Mouse (Mus musculus) liver, embryonic 13.5 days (tissue): Measurements from ENCODE around the gene H2-Ke6. TPM values are rescaled to one million over a fixed set of nuclear protein-coding genes. Genes with fewer than 3 reads are reported as not detected.
A peak's percentile ranks its signal among the peaks of the same experiment; 100 is the strongest.
"Not testable (repeated sequence)": the region's sequence is repeated elsewhere in the genome, so short reads cannot be mapped to it uniquely, and the experiment has no call there.

Experiments used
- ATAC-seq: fragments of 200-750 bp; cut with Nextera tagmentation; 2 replicates; pipeline ENCODE4 v1.8.0; 2017; ENCODE audit warnings: low read depth, mild to moderate bottlenecking, moderate number of reproducible peaks, moderate library complexity
- DNase-seq: peaks from one replicate; pipeline ENCODE4 v3.0.0; 2022
- H3K27ac ChIP-seq: fragments of 300-500 bp; sonication (generic); 2 replicates; pipeline ENCODE4 v1.5.1; 2015; ENCODE audit warnings: moderate library complexity, mild to moderate bottlenecking, inconsistent platforms
- H3K27me3 ChIP-seq: fragments of 300-500 bp; sonication (generic); 2 replicates; pipeline ENCODE4 v1.6.1; 2015; ENCODE audit warnings: mild to moderate bottlenecking, inconsistent platforms
- H3K36me3 ChIP-seq: fragments of 300-500 bp; sonication (generic); 2 replicates; pipeline ENCODE4 v1.6.1; 2015; ENCODE audit warnings: mild to moderate bottlenecking, inconsistent platforms
- H3K4me1 ChIP-seq: fragments of 300-500 bp; sonication (generic); replicated peaks from 2 replicates; pipeline ENCODE4 v1.6.1; 2015; ENCODE audit warnings: inconsistent platforms
- H3K4me2 ChIP-seq: fragments of 300-500 bp; sonication (generic); 2 replicates; pipeline ENCODE4 v1.6.1; 2015; ENCODE audit warnings: inconsistent platforms, mild to moderate bottlenecking, moderate library complexity
- H3K4me3 ChIP-seq: fragments of 300-500 bp; sonication (generic); replicated peaks from 2 replicates; pipeline ENCODE4 v1.5.1; 2015; ENCODE audit warnings: mild to moderate bottlenecking, inconsistent platforms
- H3K9ac ChIP-seq: fragments of 300-500 bp; sonication (generic); 2 replicates; pipeline ENCODE4 v1.6.1; 2015; ENCODE audit warnings: mild to moderate bottlenecking, inconsistent platforms
- H3K9me3 ChIP-seq: fragments of 300-500 bp; sonication (generic); replicated peaks from 2 replicates; pipeline ENCODE4 v1.6.1; 2016; ENCODE audit warnings: inconsistent platforms
- WGBS: fragments of 180-500 bp; shearing (Covaris S2); methylation state at CpG from one replicate; pipeline ENCODE4 v1.1.7; 2015; ENCODE audit not compliant: insufficient replicate concordance; 5-methylcytosine and 5-hydroxymethylcytosine counted together
- polyA plus RNA-seq: library from polyadenylated mRNA; unstranded; fragments of >200 nt; fragmentation: Nextera tagmentation; extraction: Ambion mirVana; gene quantifications from 2 replicates; pipeline ENCODE4 v1.2.1, GENCODE M21; 2015

The H2-Ke6 gene
- polyA plus RNA-seq, 1 experiment from 2014 or later: 25.7 TPM

DNA sequence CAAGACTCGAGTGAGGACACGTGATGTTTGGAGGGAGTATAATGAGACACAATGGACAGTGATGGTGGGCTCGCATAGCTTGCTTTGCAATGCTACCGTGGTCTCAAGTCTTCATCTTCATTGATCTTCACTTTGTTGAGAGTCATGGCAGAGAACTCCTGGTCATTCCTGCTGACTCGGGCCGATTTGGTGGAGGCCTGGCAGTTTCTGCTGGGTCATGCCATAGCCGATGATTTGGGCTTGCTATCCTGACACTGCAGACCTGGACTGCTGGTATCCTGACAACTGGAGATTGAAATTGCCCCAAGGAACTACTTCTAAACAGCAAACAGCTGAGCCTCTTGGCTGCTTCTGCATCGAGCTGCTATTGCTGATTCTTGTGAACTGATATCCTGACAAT, 32.9 kb downstream of the H2-Ke6 start:
- ATAC-seq (no peak), DNase-seq (no peak)
- WGBS: 73% methylated on average over 8 of the region's 8 CpGs
- Histone ChIP-seq H3K9ac (no peak overlapping the region), H3K27me3 (peaks cover 13% of the 10 kb centered on the region), H3K36me3 (no peaks in the 10 kb centered on the region), H3K4me1 (peaks cover 12% of the 10 kb centered on the region), H3K9me3 (no peaks in the 10 kb centered on the region), H3K27ac (no peak overlapping the region), H3K4me3 (no peak overlapping the region), H3K4me2 (no peak overlapping the region)

- H3K4me1 ChIP-seq: no peaks in the 10 kb centered on the region
- ATAC-seq (0 out of 2 replicates have a peak, but pooled peaks have one; percentile 29), DNase-seq (peak; percentile 59)
- no peak overlapping the region for H3K4me2 ChIP-seq
- WGBS: 29% methylated on average over 10 of the region's 10 CpGs
- no peak overlapping the region for H3K27ac ChIP-seq
- no peak overlapping the region for H3K4me3 ChIP-seq
- no peak overlapping the region for H3K9ac ChIP-seq
- no peaks in the 10 kb centered on the region for H3K36me3 ChIP-seq
- H3K9me3 ChIP-seq: no peaks in the 10 kb centered on the region
- H3K27me3 ChIP-seq: 0 out of 2 replicates have a peak, but pooled peaks cover 2% of the 10 kb centered on the region
Observed at GRCm38 (mm10) chr17:33991788-33992664, 35.8 kb downstream of the H2-Ke6 start.

GRCm38 (mm10) chr17:33982136-33982535, 45.7 kb downstream of the H2-Ke6 start:
- not testable (repeated sequence) for ATAC-seq
- peak overlapping the region; percentile 65; the same call in 1 of the 2 replicates for H3K4me3 ChIP-seq

DNA sequence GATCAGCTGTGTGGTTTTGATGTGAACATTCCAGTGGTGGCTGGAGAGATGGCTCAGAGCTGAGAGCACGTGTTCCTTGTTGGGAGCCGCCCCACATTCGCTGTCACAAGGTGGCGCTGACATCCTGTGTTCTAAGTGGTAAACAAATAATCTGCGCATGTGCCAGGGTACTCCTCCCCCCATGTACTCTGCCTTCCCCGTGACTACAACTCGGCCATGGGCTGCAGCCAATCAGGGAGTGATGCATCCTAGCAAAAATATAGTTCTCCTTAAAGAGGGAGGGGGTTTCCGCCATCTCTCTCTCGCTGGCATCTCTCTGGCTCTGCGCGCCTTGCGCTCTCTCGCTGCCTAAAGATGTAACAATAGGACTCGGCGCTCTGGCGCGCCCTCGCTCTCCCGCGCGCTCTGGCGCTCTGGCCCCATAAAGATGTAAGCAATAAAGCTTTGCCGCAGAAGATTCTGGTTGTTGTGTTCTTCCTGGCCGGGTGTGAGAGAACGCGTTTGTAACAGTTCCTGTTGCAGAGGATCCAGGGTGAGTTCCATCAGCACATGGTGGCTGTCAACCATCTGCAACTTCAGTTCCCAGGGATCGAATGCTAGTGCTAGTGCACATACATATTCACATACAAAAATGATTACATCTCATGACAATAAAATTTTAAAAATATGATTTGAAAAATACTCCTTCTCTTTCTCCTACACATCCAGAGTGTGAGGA, 46.5 kb downstream of the H2-Ke6 start:
- H3K9me3 ChIP-seq, H3K36me3 ChIP-seq: not testable (repeated sequence)
- Histone ChIP-seq H3K9ac (peak overlapping the region; percentile 62), H3K4me1 (peaks cover 41% of the 10 kb centered on the region), H3K27me3 (peaks cover 38% of the 10 kb centered on the region), H3K27ac (peak overlapping the region; percentile 68), H3K4me2 (peak overlapping the region; percentile 80), H3K4me3 (peak overlapping the region; percentile 65)
- DNase-seq: peak; percentile 90
- WGBS: under 1% methylated on average over 27 of the region's 27 CpGs
- ATAC-seq: peak; percentile 74

More at GRCm38 (mm10) chr17:33982136-33982535, 45.7 kb downstream of the H2-Ke6 start:
- Histone ChIP-seq H3K4me1 (peaks cover 41% of the 10 kb centered on the region), H3K4me2 (peak overlapping the region; percentile 80), H3K27me3 (peaks cover 30% of the 10 kb centered on the region)
- peak; percentile 64 for DNase-seq
- H3K9me3 ChIP-seq, H3K9ac ChIP-seq, H3K27ac ChIP-seq, H3K36me3 ChIP-seq: not testable (repeated sequence)
- 5% methylated on average over 8 of the region's 8 CpGs for WGBS

GRCm38 (mm10) chr17:33980181-33981035, 47.5 kb downstream of the H2-Ke6 start:
- Histone ChIP-seq H3K9ac (peak overlapping the region; percentile 42), H3K4me2 (peak overlapping the region; percentile 80), H3K27ac (peak overlapping the region; percentile 59), H3K4me3 (peak overlapping the region; percentile 65; the same call in 1 of the 2 replicates), H3K36me3 (no peaks in the 10 kb centered on the region), H3K27me3 (peaks cover 41% of the 10 kb centered on the region), H3K4me1 (peaks cover 41% of the 10 kb centered on the region), H3K9me3 (no peaks in the 10 kb centered on the region)
- no peak for ATAC-seq
- no peak for DNase-seq
- WGBS: 70% methylated on average over 19 of the region's 19 CpGs

- peaks cover 41% of the 10 kb centered on the region for H3K4me1 ChIP-seq
- H3K4me2 ChIP-seq: peak overlapping the region; percentile 85; the same call in 1 of the 2 replicates
- WGBS: 56% methylated on average over 6 of the region's 6 CpGs
- H3K27me3 ChIP-seq: peaks cover 41% of the 10 kb centered on the region
- DNase-seq: no peak
- peak overlapping the region; percentile 62; the same call in 1 of the 2 replicates for H3K27ac ChIP-seq
- H3K4me3 ChIP-seq: no peak overlapping the region
- H3K36me3 ChIP-seq: no peaks in the 10 kb centered on the region
- no peak overlapping the region for H3K9ac ChIP-seq
- ATAC-seq: no peak
- H3K9me3 ChIP-seq: no peaks in the 10 kb centered on the region
Observed at GRCm38 (mm10) chr17:33979512-33980050, 48.3 kb downstream of the H2-Ke6 start.

GRCm38 (mm10) chr17:33978631-33979031, 49.2 kb downstream of the H2-Ke6 start:
- H3K4me1 ChIP-seq: peaks cover 44% of the 10 kb centered on the region
- ATAC-seq (peak; percentile 84), DNase-seq (peak; percentile 76)
- WGBS: under 1% methylated on average over 17 of the region's 17 CpGs
- no peaks in the 10 kb centered on the region for H3K9me3 ChIP-seq
- H3K9ac ChIP-seq: peak overlapping the region; percentile 61
- peak overlapping the region; percentile 62 for H3K4me3 ChIP-seq
- H3K27ac ChIP-seq: peak overlapping the region; percentile 62
- peak overlapping the region; percentile 85 for H3K4me2 ChIP-seq
- H3K27me3 ChIP-seq: peaks cover 41% of the 10 kb centered on the region
- H3K36me3 ChIP-seq: no peaks in the 10 kb centered on the region

DNA sequence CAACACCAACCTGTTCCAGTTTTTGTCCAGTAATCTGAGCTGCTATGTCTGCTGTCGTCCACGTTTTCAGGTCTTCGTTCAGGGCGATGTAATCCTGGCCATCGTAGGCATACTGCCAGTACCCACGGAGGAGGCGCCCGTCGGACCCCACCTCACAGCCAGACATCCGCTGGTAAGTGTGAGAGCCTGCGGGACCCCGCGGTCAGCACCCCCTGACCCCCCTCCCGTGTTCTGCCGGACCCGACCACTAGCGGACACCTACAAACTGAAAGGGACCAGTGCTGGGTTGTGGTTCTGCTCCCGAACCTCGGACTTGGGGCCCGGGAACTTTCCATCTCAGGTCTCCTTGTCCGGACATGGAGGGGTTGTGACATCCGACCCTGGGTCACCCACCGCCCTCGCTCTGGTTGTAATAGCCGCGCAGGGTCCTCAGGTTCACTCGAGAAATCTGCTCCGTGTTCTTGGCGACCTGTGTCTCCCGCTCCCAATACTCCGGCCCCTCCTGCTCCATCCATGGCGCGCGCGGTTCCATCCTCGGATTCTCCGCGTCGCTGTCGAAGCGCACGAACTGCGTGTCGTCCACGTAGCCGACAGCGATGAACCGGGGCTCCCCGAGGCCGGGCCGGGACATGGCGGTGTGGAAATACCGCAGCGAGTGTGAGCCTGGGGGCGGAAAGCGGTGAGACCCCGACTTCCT, 49.9 kb downstream of the H2-Ke6 start:
- Histone ChIP-seq H3K36me3 (no peaks in the 10 kb centered on the region), H3K4me3 (peak overlapping the region; percentile 62), H3K27me3 (peaks cover 41% of the 10 kb centered on the region), H3K4me2 (peak overlapping the region; percentile 85), H3K27ac (no peak overlapping the region; the same call in 1 of the 2 replicates), H3K4me1 (peaks cover 50% of the 10 kb centered on the region), H3K9ac (peak overlapping the region; percentile 61), H3K9me3 (no peaks in the 10 kb centered on the region)
- ATAC-seq: no peak
- DNase-seq: no peak
- WGBS: 3% methylated on average over 57 of the region's 57 CpGs
